Mouse (Mus musculus) E14TG2a.4 (cell line): ENCODE results near the gene Igfbpl1.
A peak's percentile ranks its signal among the peaks of the same experiment; 100 is the strongest.

Experiments used
- H3K27me3 ChIP-seq: 2 replicates; pipeline ENCODE4 v1.6.1; 2014; ENCODE audit warnings: low read length, control low read depth; ENCODE audit not compliant: insufficient read depth
- H3K36me3 ChIP-seq: 2 replicates; pipeline ENCODE4 v1.6.1; 2014; ENCODE audit warnings: low read length, control low read depth; ENCODE audit not compliant: insufficient read depth
- H3K4me1 ChIP-seq: replicated peaks from 2 replicates; pipeline ENCODE4 v1.6.1; 2014; ENCODE audit warnings: low read depth, low read length, control low read depth
- H3K4me3 ChIP-seq: replicated peaks from 2 replicates; pipeline ENCODE4 v1.5.1; 2014; ENCODE audit warnings: mild to moderate bottlenecking, low read length
- H3K9me3 ChIP-seq: 2 replicates; pipeline ENCODE4 v1.6.1; 2014; ENCODE audit warnings: low read length, control low read depth
- CTCF ChIP-seq: conservative IDR thresholded peaks from 2 replicates; pipeline ENCODE4 v1.5.1; 2014; ENCODE audit warnings: low read length
- NANOG ChIP-seq: IDR thresholded peaks from 2 replicates; pipeline ENCODE4 v1.6.1; 2014; ENCODE audit warnings: borderline replicate concordance, low read length, mixed read lengths
- POU5F1 ChIP-seq: IDR thresholded peaks from 2 replicates; pipeline ENCODE4 v1.6.1; 2014; ENCODE audit warnings: low read length, borderline replicate concordance

Gene Igfbpl1

GRCm38 (mm10) chr4:45789263-45789958 lies 37.3 kb downstream of the Igfbpl1 start:
- Histone ChIP-seq H3K4me3 (no peak overlapping the region), H3K27me3 (peaks cover 11% of the 10 kb centered on the region; the same call in 1 of the 2 replicates), H3K36me3 (no peaks in the 10 kb centered on the region), H3K4me1 (peaks cover 3% of the 10 kb centered on the region; the same call in 1 of the 2 replicates), H3K9me3 (peaks cover 7% of the 10 kb centered on the region; the same call in 1 of the 2 replicates)
- no peak for TF ChIP-seq NANOG
- TF ChIP-seq CTCF: no peak
- no peak for TF ChIP-seq POU5F1

GRCm38 (mm10) chr4:45788446-45789081 lies 38.2 kb downstream of the Igfbpl1 start:
- H3K4me1 ChIP-seq: no peaks in the 10 kb centered on the region

GRCm38 (mm10) chr4:45786674-45787073 lies 40.0 kb downstream of the Igfbpl1 start:
- TF ChIP-seq NANOG: no peak
- no peak for TF ChIP-seq POU5F1
- TF ChIP-seq CTCF: no peak
- Histone ChIP-seq H3K9me3 (peaks cover 7% of the 10 kb centered on the region; the same call in 1 of the 2 replicates), H3K27me3 (peaks cover 6% of the 10 kb centered on the region; the same call in 1 of the 2 replicates), H3K36me3 (no peaks in the 10 kb centered on the region), H3K4me3 (no peak overlapping the region), H3K4me1 (no peaks in the 10 kb centered on the region)

More at GRCm38 (mm10) chr4:45788446-45789081, 38.2 kb downstream of the Igfbpl1 start:
- H3K9me3 ChIP-seq: peaks cover 7% of the 10 kb centered on the region; the same call in 1 of the 2 replicates
- TF ChIP-seq POU5F1 (no peak), NANOG (no peak), CTCF (no peak)
- no peaks in the 10 kb centered on the region for H3K36me3 ChIP-seq
- peaks cover 11% of the 10 kb centered on the region; the same call in 1 of the 2 replicates for H3K27me3 ChIP-seq
- no peak overlapping the region for H3K4me3 ChIP-seq

- peaks cover 6% of the 10 kb centered on the region; the same call in 1 of the 2 replicates for H3K27me3 ChIP-seq
- TF ChIP-seq CTCF (no peak), POU5F1 (no peak), NANOG (no peak; the same call in 1 of the 2 replicates)
- peaks cover 7% of the 10 kb centered on the region; the same call in 1 of the 2 replicates for H3K9me3 ChIP-seq
- H3K36me3 ChIP-seq: no peaks in the 10 kb centered on the region
- no peak overlapping the region for H3K4me3 ChIP-seq
- no peaks in the 10 kb centered on the region for H3K4me1 ChIP-seq
Observed at GRCm38 (mm10) chr4:45785959-45786358, 40.8 kb downstream of the Igfbpl1 start.

- Histone ChIP-seq H3K27me3 (peaks cover 5% of the 10 kb centered on the region; the same call in 1 of the 2 replicates), H3K4me1 (no peaks in the 10 kb centered on the region), H3K36me3 (no peaks in the 10 kb centered on the region), H3K4me3 (no peak overlapping the region), H3K9me3 (peaks cover 7% of the 10 kb centered on the region; the same call in 1 of the 2 replicates)
- no peak for TF ChIP-seq CTCF
- no peak for TF ChIP-seq NANOG
- no peak for TF ChIP-seq POU5F1
Observed at GRCm38 (mm10) chr4:45783671-45784070, 43.1 kb downstream of the Igfbpl1 start.

GRCm38 (mm10) chr4:45771619-45772018 lies 55.1 kb downstream of the Igfbpl1 start:
- Histone ChIP-seq H3K4me1 (peaks cover 73% of the 10 kb centered on the region), H3K27me3 (peaks cover 22% of the 10 kb centered on the region; the same call in 1 of the 2 replicates), H3K4me3 (peak overlapping the region; percentile 49; the same call in 1 of the 2 replicates), H3K36me3 (no peaks in the 10 kb centered on the region), H3K9me3 (no peaks in the 10 kb centered on the region)
- TF ChIP-seq CTCF: peak; percentile 54
- TF ChIP-seq POU5F1: no peak

GRCm38 (mm10) chr4:45771173-45771572 lies 55.5 kb downstream of the Igfbpl1 start:
- TF ChIP-seq CTCF: no peak
- TF ChIP-seq NANOG: peak; percentile 51
- H3K4me1 ChIP-seq: peaks cover 77% of the 10 kb centered on the region
- H3K36me3 ChIP-seq: no peaks in the 10 kb centered on the region
- H3K9me3 ChIP-seq: no peaks in the 10 kb centered on the region
- peaks cover 22% of the 10 kb centered on the region; the same call in 1 of the 2 replicates for H3K27me3 ChIP-seq
- peak overlapping the region; percentile 49; the same call in 1 of the 2 replicates for H3K4me3 ChIP-seq

GRCm38 (mm10) chr4:45770638-45771033 lies 56.1 kb downstream of the Igfbpl1 start:
- Histone ChIP-seq H3K36me3 (no peaks in the 10 kb centered on the region), H3K4me1 (peaks cover 81% of the 10 kb centered on the region), H3K9me3 (no peaks in the 10 kb centered on the region), H3K27me3 (peaks cover 22% of the 10 kb centered on the region; the same call in 1 of the 2 replicates), H3K4me3 (peak overlapping the region; percentile 49)
- TF ChIP-seq CTCF (no peak), NANOG (no peak), POU5F1 (no peak)

- Histone ChIP-seq H3K9me3 (no peaks in the 10 kb centered on the region), H3K4me3 (peak overlapping the region; percentile 49), H3K4me1 (peaks cover 88% of the 10 kb centered on the region), H3K27me3 (peaks cover 28% of the 10 kb centered on the region), H3K36me3 (no peaks in the 10 kb centered on the region)
- TF ChIP-seq CTCF: no peak
- TF ChIP-seq POU5F1: no peak
- no peak for TF ChIP-seq NANOG
Observed at GRCm38 (mm10) chr4:45769791-45770637, 56.7 kb downstream of the Igfbpl1 start.
